Mouse (Mus musculus) ES-Bruce4 (cell line): Measurements from ENCODE around the gene Igfbp4.

Experiments used
- CTCF ChIP-seq: IDR thresholded peaks from one replicate; pipeline ENCODE4 v1.8.1; 2011; ENCODE audit warnings: low read depth, low read length
- POLR2A ChIP-seq: IDR thresholded peaks from one replicate; pipeline ENCODE4 v1.8.1; 2011; ENCODE audit warnings: low read length; ENCODE audit not compliant: insufficient read depth

GRCm38 (mm10) chr11:99095759-99096158, 54.7 kb downstream of the Igfbp4 start:
- TF ChIP-seq CTCF: no peak
- TF ChIP-seq POLR2A: no peak
